Mouse (Mus musculus): ENCODE measurements around the gene Ptger1. TPM values are rescaled to one million over a fixed set of nuclear protein-coding genes. Genes with fewer than 3 reads are reported as not detected.

Gene Ptger1
- polyA plus RNA-seq, 1 experiment, result 1.4 TPM

- no peak for DNase-seq (ENCODE audit: low read depth)
These were observed 29.1 kb downstream of the Ptger1 start for GRCm38 (mm10) chr8:83695351-83696106.

- DNase-seq (ENCODE audit: low read depth), result no peak
These were observed 31.1 kb downstream of the Ptger1 start for GRCm38 (mm10) chr8:83697374-83698220.

- no peak for DNase-seq (ENCODE audit: low read depth)
These were observed 31.8 kb downstream of the Ptger1 start for GRCm38 (mm10) chr8:83698291-83698660.

- no peak for DNase-seq (ENCODE audit: low read depth)
These were observed 32.4 kb downstream of the Ptger1 start, which contains the start of gene Pkn1 for GRCm38 (mm10) chr8:83698661-83699453. Gene Pkn1 (minus strand): TSS chr8:83699179.

GRCm38 (mm10) chr8:83699566-83699965, 33.1 kb downstream of the Ptger1 start:
- no peak for DNase-seq (ENCODE audit: low read depth)

GRCm38 (mm10) chr8:83700423-83701085, 34.1 kb downstream of the Ptger1 start:
- DNase-seq (ENCODE audit: low read depth), result no peak

- DNase-seq (ENCODE audit: low read depth), result no peak
These were observed 36.9 kb downstream of the Ptger1 start for GRCm38 (mm10) chr8:83703426-83703825.

GRCm38 (mm10) chr8:83706411-83706810, 39.9 kb downstream of the Ptger1 start:
- DNase-seq (ENCODE audit: low read depth), result no peak

GRCm38 (mm10) chr8:83707554-83707953, 41.1 kb downstream of the Ptger1 start:
- no peak for DNase-seq (ENCODE audit: low read depth)

GRCm38 (mm10) chr8:83714676-83715030, 48.2 kb downstream of the Ptger1 start:
- DNase-seq (ENCODE audit: low read depth), result no peak

GRCm38 (mm10) chr8:83715031-83715690, 48.7 kb downstream of the Ptger1 start, which contains the start of gene Ddx39:
Gene Ddx39 (plus strand): TSS chr8:83715177.
- DNase-seq (ENCODE audit: low read depth), result peak; percentile 98

GRCm38 (mm10) chr8:83715771-83716170, 49.3 kb downstream of the Ptger1 start:
- no peak for DNase-seq (ENCODE audit: low read depth)

GRCm38 (mm10) chr8:83716563-83716962, 50.1 kb downstream of the Ptger1 start:
- no peak for DNase-seq (ENCODE audit: low read depth)

- DNase-seq (ENCODE audit: low read depth), result no peak
These were observed 52.6 kb downstream of the Ptger1 start for GRCm38 (mm10) chr8:83719048-83719447.

- DNase-seq (ENCODE audit: low read depth), result no peak
These were observed 53.2 kb downstream of the Ptger1 start for GRCm38 (mm10) chr8:83719693-83720092.

GRCm38 (mm10) chr8:83721405-83722025, 55.0 kb downstream of the Ptger1 start:
- no peak for DNase-seq (ENCODE audit: low read depth)
